Mouse (Mus musculus) kidney, postnatal 0 days (tissue): ENCODE measurements around the gene Accs. TPM values are rescaled to one million over a fixed set of nuclear protein-coding genes. Genes with fewer than 3 reads are reported as not detected.

Experiments
- ATAC-seq: fragments of 200-750 bp; cut with Nextera tagmentation; replicated peaks from 2 replicates; pipeline ENCODE4 v1.8.0; 2017; ENCODE audit warnings: low read depth, moderate number of reproducible peaks, moderate TSS enrichment, moderate library complexity; ENCODE audit not compliant: low FRiP score
- DNase-seq: peaks from one replicate; pipeline ENCODE4 v3.0.0-alpha.2; 2016; ENCODE audit warnings: low spot score
- H3K27ac ChIP-seq: fragments of 300-500 bp; sonication (generic); 2 replicates; pipeline ENCODE4 v1.5.1; 2014; ENCODE audit warnings: mild to moderate bottlenecking
- H3K27me3 ChIP-seq: fragments of 300-500 bp; sonication (generic); 2 replicates; pipeline ENCODE4 v1.6.1; 2014; ENCODE audit warnings: low read length, mixed read lengths; ENCODE audit not compliant: insufficient read depth
- H3K36me3 ChIP-seq: fragments of 300-500 bp; sonication (generic); 2 replicates; pipeline ENCODE4 v1.6.1; 2014; ENCODE audit warnings: low read length, mixed read lengths; ENCODE audit not compliant: insufficient read depth
- H3K4me1 ChIP-seq: fragments of 300-500 bp; sonication (generic); replicated peaks from 2 replicates; pipeline ENCODE4 v1.6.1; 2014; ENCODE audit warnings: antibody characterized with exemption, low read length, mixed read lengths; ENCODE audit not compliant: insufficient read depth
- H3K4me2 ChIP-seq: fragments of 300-500 bp; sonication (generic); 2 replicates; pipeline ENCODE4 v1.6.1; 2014; ENCODE audit warnings: mild to moderate bottlenecking, low read length, moderate library complexity, mixed read lengths
- H3K4me3 ChIP-seq: fragments of 300-500 bp; sonication (generic); replicated peaks from 2 replicates; pipeline ENCODE4 v1.5.1; 2014; ENCODE audit warnings: low read depth, low read length
- H3K9ac ChIP-seq: fragments of 300-500 bp; sonication (generic); 2 replicates; pipeline ENCODE4 v1.6.1; 2014; ENCODE audit warnings: low read depth, low read length
- H3K9me3 ChIP-seq: fragments of 300-500 bp; sonication (generic); replicated peaks from 2 replicates; pipeline ENCODE4 v1.6.1; 2016; ENCODE audit warnings: low read length, inconsistent platforms, mixed read lengths
- CTCF ChIP-seq: IDR thresholded peaks from 2 replicates; pipeline ENCODE4 v1.5.1; 2016; ENCODE audit warnings: antibody characterized with exemption, low read depth, mild to moderate bottlenecking, moderate library complexity
- WGBS: fragments of 180-500 bp; shearing (Covaris S2); extraction: QIAGEN DNeasy Blood & Tissue Kit; methylation state at CpG from one replicate; pipeline ENCODE4 v1.1.7; 2014; 5-methylcytosine and 5-hydroxymethylcytosine counted together
- polyA plus RNA-seq: library from polyadenylated mRNA; unstranded; fragments of >200 nt; fragmentation: Nextera tagmentation; extraction: Ambion mirVana; gene quantifications from 2 replicates; pipeline ENCODE4 v1.2.1, GENCODE M21; 2015

Gene Accs
- polyA plus RNA-seq, 1 experiment from 2014 or later = 7.6 TPM

DNA sequence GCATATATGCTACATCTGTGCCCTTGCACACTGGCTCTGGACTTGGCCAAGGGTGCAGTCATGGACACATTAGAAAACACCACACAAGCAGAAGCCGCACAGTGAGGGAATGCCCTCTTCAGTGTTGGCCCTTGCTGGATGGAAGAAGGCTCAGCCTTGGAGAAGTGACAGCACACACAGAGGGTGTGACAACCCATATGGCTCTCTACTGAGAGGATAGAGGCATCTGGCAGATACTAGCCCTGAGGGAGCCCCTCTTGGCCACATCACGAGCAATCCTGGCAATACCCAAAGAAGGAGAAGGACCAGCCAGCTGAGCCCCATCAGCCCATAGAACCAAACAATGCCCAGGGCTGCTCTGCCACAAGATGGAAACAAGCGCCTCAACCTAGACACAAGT is 24.9 kb upstream of the Accs start:
- H3K4me2 ChIP-seq = no peak overlapping the region
- ATAC-seq (no peak), DNase-seq (no peak)
- no peaks in the 10 kb centered on the region for H3K9me3 ChIP-seq
- H3K4me1 ChIP-seq = no peaks in the 10 kb centered on the region
- H3K36me3 ChIP-seq = no peaks in the 10 kb centered on the region
- H3K4me3 ChIP-seq = no peak overlapping the region
- no peak overlapping the region for H3K27ac ChIP-seq
- no peak overlapping the region for H3K9ac ChIP-seq
- WGBS = 88% methylated on average over 3 of the region's 3 CpGs
- no peaks in the 10 kb centered on the region for H3K27me3 ChIP-seq
- TF ChIP-seq CTCF = no peak

DNA sequence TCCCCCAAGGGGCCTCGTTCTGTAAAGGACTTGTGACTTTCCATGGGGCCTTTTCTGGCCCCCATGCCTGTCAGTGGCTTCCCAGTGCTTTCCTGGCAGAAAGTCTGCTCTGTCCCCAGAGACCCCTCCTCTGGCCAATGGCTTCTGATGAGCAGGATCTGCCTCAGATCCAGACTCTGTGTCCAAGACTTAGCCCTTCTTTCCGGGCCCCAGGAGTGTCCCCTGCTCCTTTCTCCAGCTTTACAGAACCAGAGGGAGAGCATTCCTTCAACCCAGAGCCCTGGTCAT is 24.4 kb upstream of the Accs start:
- no peak for ATAC-seq
- 13% methylated on average over 2 of the region's 2 CpGs for WGBS
- Histone ChIP-seq H3K4me1 (no peaks in the 10 kb centered on the region), H3K36me3 (no peaks in the 10 kb centered on the region), H3K9me3 (no peaks in the 10 kb centered on the region), H3K4me3 (no peak overlapping the region), H3K4me2 (no peak overlapping the region), H3K27me3 (no peaks in the 10 kb centered on the region), H3K9ac (no peak overlapping the region), H3K27ac (no peak overlapping the region)
- no peak for DNase-seq
- no peak for TF ChIP-seq CTCF

DNA sequence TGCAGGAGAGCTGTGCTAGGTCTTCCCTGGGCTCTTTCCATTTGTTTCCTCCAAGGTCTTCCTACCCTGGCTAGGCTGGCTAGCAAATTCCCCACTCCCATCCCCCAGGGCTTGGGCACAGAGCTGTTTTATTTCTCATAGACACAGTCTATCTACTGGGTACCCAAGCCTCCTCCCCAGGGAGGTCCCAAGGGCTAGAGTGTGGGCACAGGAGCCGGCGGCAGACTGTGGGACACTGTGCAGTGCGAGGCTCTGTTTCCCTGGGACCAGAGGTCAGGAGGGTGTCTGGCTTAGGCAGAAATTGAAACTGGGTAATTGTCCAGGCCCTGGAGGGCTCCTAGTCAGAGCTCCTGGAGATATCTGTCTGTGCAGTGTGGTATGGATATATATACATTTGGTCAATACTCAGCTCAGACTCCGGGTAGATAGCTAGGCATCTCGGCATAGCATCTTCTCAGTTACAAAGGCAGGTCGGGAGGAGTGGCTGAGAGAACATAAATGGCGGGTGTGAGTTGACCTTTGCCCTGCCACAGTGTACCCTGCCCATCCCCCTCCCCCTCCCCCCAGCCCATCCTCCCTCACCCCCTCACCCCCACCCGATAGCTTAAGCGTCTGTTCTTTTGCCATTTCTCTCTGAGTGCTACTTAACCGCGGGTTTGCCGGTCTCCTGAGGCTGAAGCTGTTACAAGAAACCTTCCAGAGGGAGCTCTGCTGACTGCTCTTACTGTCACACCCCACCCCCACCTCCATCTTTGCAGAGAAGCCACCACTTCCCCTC is 23.9 kb upstream of the Accs start:
- Histone ChIP-seq H3K4me1 (no peaks in the 10 kb centered on the region), H3K27me3 (no peaks in the 10 kb centered on the region), H3K4me2 (no peak overlapping the region), H3K36me3 (no peaks in the 10 kb centered on the region), H3K9ac (no peak overlapping the region), H3K27ac (no peak overlapping the region), H3K4me3 (no peak overlapping the region), H3K9me3 (no peaks in the 10 kb centered on the region)
- DNase-seq = no peak
- no peak for ATAC-seq
- WGBS = 13% methylated on average over 12 of the region's 12 CpGs
- TF ChIP-seq CTCF = no peak

DNA sequence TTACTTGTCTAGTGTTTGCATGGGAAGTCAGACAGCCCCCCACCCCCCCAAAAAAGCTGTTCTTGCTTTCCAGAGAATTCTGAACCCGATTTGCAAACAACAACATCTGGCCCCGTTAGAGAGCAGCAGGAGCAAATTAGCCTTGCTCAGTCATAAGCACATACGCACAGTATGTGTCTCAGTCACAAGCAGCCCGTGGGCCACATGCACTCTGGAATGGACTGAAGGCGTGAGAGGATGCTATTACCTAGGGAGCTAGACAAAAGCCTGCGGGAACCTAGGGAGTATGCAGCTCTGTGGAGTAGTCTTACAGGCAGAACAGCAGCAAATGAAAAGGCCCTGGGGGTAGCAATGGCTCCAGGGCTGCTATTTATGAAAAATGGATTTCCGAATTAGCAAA is 22.5 kb upstream of the Accs start:
- Histone ChIP-seq H3K4me3 (no peak overlapping the region), H3K9me3 (no peaks in the 10 kb centered on the region), H3K9ac (no peak overlapping the region), H3K4me2 (no peak overlapping the region), H3K36me3 (no peaks in the 10 kb centered on the region), H3K27me3 (no peaks in the 10 kb centered on the region), H3K27ac (no peak overlapping the region), H3K4me1 (no peaks in the 10 kb centered on the region)
- DNase-seq (no peak), ATAC-seq (no peak)
- no peak for TF ChIP-seq CTCF
- WGBS = 79% methylated on average over 7 of the region's 7 CpGs

DNA sequence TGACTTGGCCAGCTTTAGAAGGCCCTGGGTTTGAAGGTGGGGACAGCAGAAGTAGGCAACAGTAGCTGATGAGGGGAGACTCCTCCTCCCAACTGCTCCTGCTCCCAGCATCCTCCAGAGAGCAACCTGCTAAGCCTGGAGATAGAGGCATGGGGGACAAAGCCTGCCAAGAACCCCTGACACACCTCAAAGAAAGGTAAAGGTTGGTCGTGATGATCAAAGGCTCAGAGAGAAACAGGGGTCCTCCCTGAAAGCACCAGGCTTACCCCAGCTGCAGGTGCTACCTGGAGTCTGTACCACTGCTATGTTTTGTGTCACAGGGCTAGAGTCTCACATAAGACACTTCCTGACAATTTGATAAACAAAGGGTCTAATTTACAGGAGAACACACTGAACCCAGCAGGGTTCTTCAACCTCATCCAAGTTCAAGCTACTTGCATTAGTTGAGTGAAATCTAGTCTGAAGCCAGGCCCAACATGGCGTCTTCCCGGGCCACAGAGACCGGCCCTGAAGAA is 21.7 kb upstream of the Accs start:
- H3K9ac ChIP-seq = no peak overlapping the region
- no peak for TF ChIP-seq CTCF
- no peaks in the 10 kb centered on the region for H3K27me3 ChIP-seq
- DNase-seq (no peak), ATAC-seq (no peak)
- no peaks in the 10 kb centered on the region for H3K4me1 ChIP-seq
- no peak overlapping the region for H3K4me2 ChIP-seq
- H3K9me3 ChIP-seq = no peaks in the 10 kb centered on the region
- 91% methylated on average over 4 of the region's 4 CpGs for WGBS
- H3K36me3 ChIP-seq = no peaks in the 10 kb centered on the region
- no peak overlapping the region for H3K4me3 ChIP-seq
- H3K27ac ChIP-seq = no peak overlapping the region

GRCm38 (mm10) chr2:93870842-93871241 is 21.1 kb upstream of the Accs start:
- no peak overlapping the region for H3K4me3 ChIP-seq
- H3K27ac ChIP-seq = no peak overlapping the region
- ATAC-seq (no peak; the same call in 1 of the 2 replicates), DNase-seq (peak; percentile 71)
- no peaks in the 10 kb centered on the region for H3K27me3 ChIP-seq
- peak; percentile 74 for TF ChIP-seq CTCF
- no peaks in the 10 kb centered on the region for H3K4me1 ChIP-seq
- H3K9me3 ChIP-seq = no peaks in the 10 kb centered on the region
- H3K9ac ChIP-seq = no peak overlapping the region
- WGBS = 34% methylated on average over 4 of the region's 4 CpGs
- no peak overlapping the region for H3K4me2 ChIP-seq
- no peaks in the 10 kb centered on the region for H3K36me3 ChIP-seq

DNA sequence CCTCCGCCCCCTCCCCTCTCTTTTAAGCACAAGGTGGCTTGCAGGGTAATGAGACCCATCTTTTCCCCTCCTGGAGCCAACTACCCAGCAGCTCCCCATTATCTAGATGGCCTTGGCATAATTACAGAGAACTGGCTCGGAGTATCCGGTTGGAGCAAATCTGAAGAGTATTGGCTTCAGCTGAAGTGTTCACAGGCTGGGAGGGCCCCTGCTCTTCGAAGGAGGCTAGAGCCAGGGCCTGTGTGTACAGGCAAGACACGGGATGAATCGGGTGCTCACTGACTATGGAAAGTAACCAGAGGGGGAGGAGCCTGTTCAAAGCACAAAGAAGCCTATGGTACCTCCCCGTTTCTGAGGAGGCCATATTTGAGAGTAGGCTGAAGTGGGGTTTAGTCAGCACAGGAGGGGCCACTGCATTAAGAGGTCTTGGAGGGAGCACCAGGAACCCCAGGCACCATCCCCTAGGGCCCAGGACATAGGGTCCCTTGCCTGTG is 19.4 kb upstream of the Accs start, which contains the start of gene Accsl:
Accsl (minus strand) TSS at position 51 of the 494 bp plus-strand sequence.
- DNase-seq (no peak), ATAC-seq (no peak)
- 72% methylated on average over 7 of the region's 7 CpGs for WGBS
- H3K27me3 ChIP-seq = no peaks in the 10 kb centered on the region
- TF ChIP-seq CTCF = no peak
- no peak within 1 kb of the TSS for H3K9ac ChIP-seq
- H3K36me3 ChIP-seq = no peaks in the 10 kb centered on the region
- H3K9me3 ChIP-seq = no peaks in the 10 kb centered on the region
- H3K27ac ChIP-seq = no peak within 1 kb of the TSS
- no peaks in the 10 kb centered on the region for H3K4me1 ChIP-seq
- H3K4me2 ChIP-seq = no peak within 1 kb of the TSS
- no peak within 1 kb of the TSS for H3K4me3 ChIP-seq
